Mouse (Mus musculus): ENCODE measurements around the gene Triml1.

The Triml1 gene

GRCm38 (mm10) chr8:43141386-43141785 is at the start of gene Triml1:
TSS of gene Triml1 (minus strand) at chr8:43141486.
- in situ Hi-C loops (cut with MboI; ENCODE audit: unreplicated experiment in 2 of 2) = no loop called here

- in situ Hi-C loops (cut with MboI; ENCODE audit: unreplicated experiment in 2 of 2) = no loop called here
Measured at GRCm38 (mm10) chr8:43182281-43182680, 41.0 kb upstream of the Triml1 start.

- in situ Hi-C loops (cut with MboI; ENCODE audit: unreplicated experiment in 2 of 2) = no loop called here
Measured at GRCm38 (mm10) chr8:43180054-43180690, 38.9 kb upstream of the Triml1 start, which contains the start of gene Triml2. TSS of gene Triml2 (plus strand) at chr8:43180541.

- in situ Hi-C loops (cut with MboI; ENCODE audit: unreplicated experiment in 2 of 2) = no loop called here
Measured at GRCm38 (mm10) chr8:43179189-43179588, 37.9 kb upstream of the Triml1 start.

GRCm38 (mm10) chr8:43178263-43178662 is 37.0 kb upstream of the Triml1 start:
- in situ Hi-C loops (cut with MboI; ENCODE audit: unreplicated experiment in 2 of 2) = no loop called here

GRCm38 (mm10) chr8:43176766-43177486 is 35.6 kb upstream of the Triml1 start:
- in situ Hi-C loops (cut with MboI; ENCODE audit: unreplicated experiment in 2 of 2) = no loop called here

- in situ Hi-C loops (cut with MboI; ENCODE audit: unreplicated experiment in 2 of 2) = no loop called here
Measured at GRCm38 (mm10) chr8:43169249-43169755, 28.0 kb upstream of the Triml1 start.

- in situ Hi-C loops (cut with MboI; ENCODE audit: unreplicated experiment in 2 of 2) = no loop called here
Measured at GRCm38 (mm10) chr8:43168083-43168482, 26.8 kb upstream of the Triml1 start.

GRCm38 (mm10) chr8:43164453-43164852 is 23.2 kb upstream of the Triml1 start:
- in situ Hi-C loops (cut with MboI; ENCODE audit: unreplicated experiment in 2 of 2) = no loop called here

GRCm38 (mm10) chr8:43163255-43163654 is 22.0 kb upstream of the Triml1 start:
- in situ Hi-C loops (cut with MboI; ENCODE audit: unreplicated experiment in 2 of 2) = no loop called here

GRCm38 (mm10) chr8:43149307-43149706 is 8.0 kb upstream of the Triml1 start:
- in situ Hi-C loops (cut with MboI; ENCODE audit: unreplicated experiment in 2 of 2) = no loop called here

- in situ Hi-C loops (cut with MboI; ENCODE audit: unreplicated experiment in 2 of 2) = no loop called here
Measured at GRCm38 (mm10) chr8:43111205-43111827, 30.0 kb downstream of the Triml1 start.
